Mouse (Mus musculus) thymus, postnatal 25 days (tissue): ENCODE measurements around the gene Wdr64.

ENCODE experiments used
- DNase-seq: peaks from one replicate; pipeline ENCODE4 v3.0.0; 2022

The Wdr64 gene

DNA sequence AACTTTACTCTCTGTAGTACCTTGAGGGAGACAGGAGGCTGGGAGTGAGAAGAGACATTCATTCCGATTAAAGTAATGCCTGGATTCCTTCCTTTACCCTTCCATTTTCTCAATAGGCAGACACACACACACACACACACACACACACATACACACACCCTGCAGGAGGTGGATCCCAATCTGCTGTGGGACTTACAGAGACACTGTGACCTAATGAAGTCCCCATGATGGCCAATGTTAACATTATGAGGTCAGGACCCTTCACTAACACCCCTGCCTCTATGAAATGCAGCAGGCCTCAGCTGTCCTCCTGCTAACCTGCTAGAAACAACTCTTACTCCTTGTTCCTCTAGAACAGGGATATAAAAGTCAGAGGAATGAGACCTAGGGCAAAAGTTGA lies at the start of gene Wdr64:
Gene Wdr64 (plus strand): TSS at position 301 of the 400 bp plus-strand sequence.
- DNase-seq, result no peak

DNA sequence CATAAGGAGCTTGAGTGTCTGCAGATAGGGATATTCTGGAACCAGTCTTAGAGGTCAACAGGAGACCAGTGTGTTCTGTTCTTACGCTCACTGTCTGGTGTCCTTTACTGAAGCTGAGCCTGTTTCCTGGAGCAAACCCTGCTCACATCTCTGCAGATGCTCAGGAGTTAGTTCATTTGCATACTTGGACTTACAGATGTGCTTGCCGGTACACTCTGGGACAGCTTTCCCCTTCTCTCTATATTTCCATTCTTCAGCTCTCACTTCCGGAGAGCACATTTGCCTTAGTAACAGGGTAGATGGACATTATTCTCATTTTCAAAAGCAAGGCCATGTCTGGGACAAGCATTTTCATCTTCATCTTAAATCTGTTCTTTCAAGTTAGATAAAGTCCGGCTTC lies 49.8 kb upstream of the Wdr64 start:
- no peak for DNase-seq

DNA sequence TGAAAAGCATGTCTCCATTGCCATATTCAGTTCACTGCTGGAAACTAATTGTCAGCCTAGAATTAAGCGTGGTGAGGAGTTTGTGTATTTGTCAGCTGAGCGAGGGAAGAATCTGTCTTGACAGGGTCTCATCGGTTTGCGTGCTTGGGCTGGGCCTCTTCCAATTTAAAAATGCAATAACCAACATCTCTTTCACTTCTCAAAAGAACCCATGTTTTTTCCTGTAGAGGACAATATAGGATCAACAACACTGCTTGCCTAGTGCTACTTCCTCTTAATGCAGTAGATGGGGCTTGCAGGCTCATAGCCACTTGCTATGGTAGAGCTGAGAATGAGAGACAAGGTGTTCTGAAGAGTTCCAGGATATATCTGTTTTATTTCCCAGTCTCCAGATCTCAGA lies 38.5 kb upstream of the Wdr64 start:
- no peak for DNase-seq

DNA sequence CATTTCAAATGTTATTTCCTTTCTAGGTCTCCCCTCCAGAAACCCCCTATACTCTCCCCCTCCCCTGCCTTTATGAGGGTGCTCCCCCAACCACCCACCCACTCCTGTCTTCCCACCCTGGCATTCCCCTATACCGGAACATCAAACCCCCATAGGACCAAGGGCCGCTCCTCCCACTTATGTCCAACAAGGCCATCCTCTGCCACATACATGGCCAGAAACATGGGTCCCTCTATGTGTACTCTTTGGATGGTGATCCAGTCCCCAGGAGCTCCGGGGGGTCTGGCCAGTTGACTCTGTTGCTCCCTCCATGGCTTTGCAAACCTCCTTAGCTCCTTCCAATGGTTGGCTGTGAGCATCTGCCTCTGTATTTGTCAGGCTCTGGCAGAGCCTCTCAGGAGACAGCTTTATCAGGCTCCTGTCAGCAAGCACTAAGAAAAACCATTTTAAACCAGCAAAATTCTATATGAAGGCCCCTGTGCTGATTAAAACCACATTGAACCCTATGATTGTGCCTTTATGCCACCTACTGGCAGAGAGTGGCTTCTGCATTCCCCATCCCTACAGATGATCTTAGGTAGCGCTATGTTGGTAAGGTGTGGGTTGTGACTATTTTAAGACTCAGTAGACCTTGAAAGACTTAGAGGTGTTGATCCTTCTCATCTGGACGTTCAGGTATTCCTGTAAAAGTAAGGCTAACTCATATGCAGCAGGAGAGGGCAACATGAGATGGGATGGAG lies 29.6 kb upstream of the Wdr64 start:
- peak; percentile 47 for DNase-seq

- no peak for DNase-seq
Measured at GRCm38 (mm10) chr1:175669456-175669855, 28.9 kb upstream of the Wdr64 start.

DNA sequence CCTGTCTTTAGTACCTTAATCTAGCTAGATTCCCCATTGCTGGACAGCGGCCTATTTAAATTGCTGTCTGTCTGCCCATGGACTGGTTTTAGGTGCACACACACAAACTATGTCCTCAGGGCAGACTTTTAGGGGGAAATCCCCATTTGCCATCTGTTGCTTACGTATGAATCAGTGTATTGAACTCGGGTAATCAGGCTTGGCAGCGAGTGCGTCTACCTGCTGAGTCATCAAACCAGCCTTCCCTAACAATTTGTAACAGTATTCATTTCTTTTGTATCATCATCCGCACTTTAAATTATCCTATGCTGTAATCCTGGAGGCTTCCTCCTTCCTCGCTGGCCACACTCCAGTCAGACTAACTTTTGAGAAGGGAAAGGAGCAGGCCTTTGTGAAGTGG lies 28.4 kb upstream of the Wdr64 start:
- no peak for DNase-seq

GRCm38 (mm10) chr1:175671626-175672025 lies 26.8 kb upstream of the Wdr64 start:
- DNase-seq, result no peak

DNA sequence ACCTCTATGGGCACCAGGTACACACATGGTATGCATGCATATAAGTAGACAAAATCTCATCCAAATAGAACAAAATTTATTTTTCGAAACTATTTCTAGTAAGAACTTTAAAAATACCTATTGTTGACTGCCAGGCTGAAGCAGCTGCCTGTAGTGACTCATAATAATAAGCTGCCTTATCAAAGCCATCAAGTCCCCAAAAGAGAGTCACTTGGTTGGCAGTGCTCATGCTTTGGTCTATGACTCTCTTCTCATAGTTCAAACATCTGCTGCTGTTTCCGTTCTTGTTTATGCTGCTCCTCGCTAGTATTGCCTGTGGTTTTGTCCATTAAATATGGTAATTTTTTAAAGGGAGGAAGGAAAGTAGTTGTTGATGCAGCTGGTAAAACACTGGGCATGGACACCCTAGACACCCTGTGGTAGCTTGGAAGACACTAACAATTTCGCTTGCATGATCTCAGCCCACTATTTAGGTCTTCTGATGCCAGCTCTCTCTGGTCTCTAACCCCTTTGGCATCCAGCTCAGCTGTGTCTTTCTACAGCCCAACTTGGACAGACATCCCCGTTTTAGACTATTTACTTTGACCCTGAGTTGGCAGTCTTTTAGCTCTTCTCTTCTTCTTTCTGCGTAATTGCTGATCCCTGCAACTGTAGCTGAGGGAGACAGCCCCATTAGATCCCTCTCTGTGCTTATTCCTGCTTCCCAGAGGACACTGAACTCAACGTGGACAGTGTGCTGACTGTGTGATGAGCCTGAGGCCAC lies 24.6 kb upstream of the Wdr64 start:
- DNase-seq, result no peak

- no peak for DNase-seq
Measured at GRCm38 (mm10) chr1:175675116-175675515, 23.3 kb upstream of the Wdr64 start.

- no peak for DNase-seq
Measured at GRCm38 (mm10) chr1:175677459-175677858, 20.9 kb upstream of the Wdr64 start.

DNA sequence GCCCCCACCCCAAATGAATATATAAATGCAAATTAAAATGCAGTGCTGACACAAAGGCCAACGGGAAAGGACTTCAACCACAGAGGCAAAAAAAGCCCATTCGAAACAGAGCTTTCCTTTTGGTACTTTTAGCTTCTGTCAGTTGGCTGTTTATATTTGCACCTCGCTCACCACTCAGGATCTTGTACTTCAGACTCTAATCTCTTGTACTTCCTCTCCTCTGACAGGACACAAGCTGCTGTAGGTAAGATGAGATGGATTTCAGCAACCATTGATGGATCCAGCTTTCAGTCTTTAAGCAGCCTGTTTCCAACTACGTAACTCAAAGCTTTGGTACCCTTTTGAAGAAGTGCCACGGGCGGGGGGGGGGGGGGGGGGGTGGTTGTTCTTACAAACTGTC lies 17.4 kb upstream of the Wdr64 start:
- DNase-seq, result no peak

- DNase-seq, result no peak
Measured at GRCm38 (mm10) chr1:175691686-175692245, 6.6 kb upstream of the Wdr64 start.

DNA sequence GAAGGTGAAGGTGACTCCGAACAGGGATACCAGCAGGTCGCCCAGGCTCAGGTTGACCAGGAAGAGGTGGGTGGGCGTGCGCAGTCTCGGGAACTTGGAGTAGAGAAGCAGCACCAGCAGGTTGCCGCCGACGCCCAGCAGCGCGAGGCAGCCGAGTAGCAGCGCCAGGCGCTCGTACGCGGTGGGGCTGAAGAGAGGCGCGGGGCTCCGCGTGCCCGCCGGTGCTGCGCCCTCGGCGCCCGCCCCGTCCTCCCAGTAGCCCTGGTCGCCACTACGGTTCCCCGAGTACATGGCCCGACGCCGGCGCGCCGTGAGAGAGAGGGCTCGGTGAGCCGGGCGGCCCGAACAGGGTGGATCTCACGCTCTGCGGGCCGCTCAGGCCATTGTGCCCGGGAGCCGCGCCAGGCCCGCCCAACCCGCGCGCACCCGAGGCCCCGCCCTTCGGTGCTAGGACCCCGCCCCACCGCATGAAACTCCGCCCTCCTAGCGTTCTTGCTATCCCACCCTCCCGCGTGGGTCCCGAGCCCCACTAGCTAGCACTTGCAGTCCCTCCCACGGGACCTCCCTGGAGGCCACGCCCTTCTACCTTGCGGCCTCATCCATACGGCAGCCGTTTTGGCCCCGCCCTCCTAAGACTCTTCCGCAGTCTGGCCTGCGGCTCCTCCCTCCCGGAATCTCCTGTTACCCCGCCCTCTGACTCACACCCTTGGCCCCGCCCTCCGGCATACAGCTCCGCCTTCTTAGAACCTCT lies 6.0 kb upstream of the Wdr64 start, which contains the start of the genes Opn3 and Chml:
Gene Opn3 (minus strand): TSS at position 531 of the 751 bp plus-strand sequence.
Gene Chml (minus strand): TSS at position 656 of the 751 bp plus-strand sequence.
- peak; percentile 100 for DNase-seq

DNA sequence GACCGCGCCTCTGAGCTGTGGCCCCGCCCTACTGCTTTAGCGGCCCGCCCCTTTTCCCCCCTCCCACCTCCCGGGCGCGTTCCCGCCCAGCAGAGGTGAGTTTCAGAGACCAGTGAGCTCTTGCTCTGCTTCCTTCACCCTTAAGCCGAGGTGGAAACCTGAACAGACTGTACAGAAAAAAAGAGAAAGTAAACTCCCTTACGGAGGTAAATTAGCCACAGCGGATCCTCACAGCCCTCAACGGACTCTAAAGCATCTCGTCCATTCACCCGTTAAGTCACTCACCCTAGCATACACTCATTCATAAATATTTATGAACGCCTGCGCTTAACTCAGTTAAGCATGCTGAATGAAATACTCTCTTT lies 5.4 kb upstream of the Wdr64 start:
- DNase-seq, result no peak

DNA sequence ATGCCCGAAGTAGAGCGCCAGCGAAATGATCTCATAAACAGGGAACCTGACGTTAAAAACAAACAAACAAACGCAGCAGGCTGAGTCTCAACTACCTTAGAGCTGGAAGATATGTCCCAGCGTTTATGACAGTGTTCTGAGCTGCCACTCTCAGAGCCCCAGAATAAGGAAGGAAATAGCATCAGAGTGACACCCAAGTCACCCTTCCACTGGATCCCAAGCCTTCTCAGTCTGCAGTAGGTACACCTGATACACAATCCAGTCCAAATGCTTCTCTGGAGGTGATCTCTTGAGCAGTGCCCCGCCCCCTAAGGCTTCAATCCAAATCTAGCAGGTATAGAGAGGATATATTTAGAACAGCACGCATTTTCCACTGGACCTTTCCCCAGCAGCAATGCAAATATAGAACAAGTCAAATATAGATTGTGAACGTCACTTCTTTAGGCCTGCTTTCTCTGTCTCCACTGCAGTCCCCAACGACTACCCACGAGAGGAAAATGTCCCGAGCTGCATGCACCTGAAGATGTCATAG lies 4.9 kb upstream of the Wdr64 start:
- peak; percentile 11 for DNase-seq

- no peak for DNase-seq
Measured at GRCm38 (mm10) chr1:175699375-175699774, 982 bp downstream of the Wdr64 start.

GRCm38 (mm10) chr1:175699796-175700195 lies 1.4 kb downstream of the Wdr64 start:
- DNase-seq, result peak; percentile 11

GRCm38 (mm10) chr1:175701145-175701544 lies 2.8 kb downstream of the Wdr64 start:
- DNase-seq, result no peak

GRCm38 (mm10) chr1:175707599-175707998 lies 9.2 kb downstream of the Wdr64 start:
- no peak for DNase-seq

DNA sequence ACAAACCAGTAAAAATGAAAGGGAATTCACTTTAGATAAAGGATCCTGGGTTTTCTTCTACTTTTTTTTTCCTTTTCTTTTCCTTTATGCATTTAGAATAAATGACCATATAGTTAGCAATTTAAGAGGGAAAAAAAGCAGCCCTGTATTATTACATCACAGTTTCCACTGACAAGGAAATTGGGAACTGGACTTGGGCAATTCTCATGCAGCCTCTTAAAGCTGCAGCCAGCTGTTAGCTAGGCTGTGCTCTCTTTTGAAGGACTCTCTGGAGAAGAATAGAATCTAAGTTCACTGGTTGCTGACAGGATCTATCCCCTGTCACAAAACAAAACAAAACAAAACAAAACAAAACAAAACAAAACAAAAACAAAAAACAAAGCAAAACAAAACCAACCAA lies 9.6 kb downstream of the Wdr64 start:
- DNase-seq, result no peak

DNA sequence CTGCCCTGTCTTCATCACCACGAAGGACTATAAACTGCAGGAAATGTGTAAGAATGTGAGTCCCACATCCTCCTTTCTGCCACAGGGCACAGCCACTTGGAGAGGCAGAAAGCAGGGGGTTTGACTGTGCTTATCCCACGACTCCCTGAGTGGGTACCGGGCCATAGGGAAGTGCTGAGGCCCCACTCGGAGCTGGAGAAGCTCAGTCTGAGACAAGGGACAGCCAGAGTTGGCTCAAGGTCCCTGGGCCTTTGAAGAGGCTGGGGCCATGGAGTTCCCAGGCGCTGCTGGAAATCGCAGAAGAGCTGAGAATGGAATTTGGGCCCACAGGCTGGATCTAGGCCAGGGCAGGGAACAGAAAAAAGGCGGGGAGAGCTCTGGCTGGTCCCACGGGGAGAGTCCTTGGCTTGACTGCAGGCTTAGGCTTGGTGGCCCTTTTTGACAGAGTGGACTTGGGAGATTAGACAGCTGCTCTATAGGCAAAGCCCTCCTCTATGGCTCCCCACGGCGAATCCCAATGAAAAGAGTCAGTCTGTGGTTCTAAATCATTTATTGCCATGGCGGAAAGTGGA lies 14.0 kb downstream of the Wdr64 start:
- DNase-seq, result no peak

- DNase-seq, result no peak
Measured at GRCm38 (mm10) chr1:175716832-175717231, 18.4 kb downstream of the Wdr64 start.

DNA sequence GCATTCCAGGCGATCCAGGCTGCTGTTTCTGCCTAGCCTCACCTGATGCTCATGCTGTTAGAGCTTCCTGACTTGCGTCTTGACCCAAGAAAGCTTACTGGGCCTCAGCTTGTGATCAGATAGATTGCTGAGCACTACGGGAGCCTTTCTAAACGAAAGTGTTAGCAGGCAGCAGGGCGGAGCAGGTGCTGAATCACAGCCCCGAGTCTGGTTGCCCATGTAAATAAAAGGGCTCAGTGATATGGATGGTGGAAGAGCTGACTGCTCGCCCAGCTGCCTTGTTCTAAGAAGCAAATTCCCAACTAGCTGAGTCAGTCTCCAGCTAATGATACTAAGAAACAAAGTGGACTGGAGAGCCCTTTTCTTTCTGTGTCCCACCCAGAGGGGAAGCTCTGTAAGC lies 27.4 kb downstream of the Wdr64 start:
- no peak for DNase-seq
